Mouse (Mus musculus) testis, adult 2 months (tissue): ENCODE measurements around the gene Oard1.

Experiments
- CTCF ChIP-seq: fragments of 200-500 bp; IDR thresholded peaks from 2 replicates; pipeline ENCODE4 v1.5.1; 2012; ENCODE audit warnings: low read depth, mild to moderate bottlenecking, inconsistent platforms, low read length, moderate library complexity; ENCODE audit not compliant: control insufficient read depth, insufficient read depth, insufficient replicate concordance
- POLR2A ChIP-seq: fragments of 200-500 bp; IDR thresholded peaks from 2 replicates; pipeline ENCODE4 v1.6.1; 2012; ENCODE audit warnings: low read depth, mild to moderate bottlenecking, inconsistent platforms, low read length, moderate library complexity; ENCODE audit not compliant: control insufficient read depth

GRCm38 (mm10) chr17:48427852-48428530 is 18.2 kb downstream of the Oard1 start:
- TF ChIP-seq CTCF (no peak), POLR2A (no peak)
